Mouse (Mus musculus) midbrain, embryonic 10.5 days (tissue): ENCODE measurements around the gene Adgrv1. TPM values are rescaled to one million over a fixed set of nuclear protein-coding genes. Genes with fewer than 3 reads are reported as not detected.
"Not testable (repeated sequence)": the region's sequence is repeated elsewhere in the genome, so short reads cannot be mapped to it uniquely, and the experiment has no call there.

Source experiments
- DNase-seq: peaks from one replicate; pipeline ENCODE4 v3.0.0-alpha.2; 2017; ENCODE audit warnings: low spot score
- H3K27ac ChIP-seq: fragments of 300-500 bp; sonication (generic); replicated peaks from 2 replicates; pipeline ENCODE4 v1.5.1; 2016; ENCODE audit warnings: mild to moderate bottlenecking
- H3K27me3 ChIP-seq: fragments of 300-500 bp; sonication (generic); 2 replicates; pipeline ENCODE4 v1.6.1; 2016; ENCODE audit warnings: low read depth, mild to moderate bottlenecking; ENCODE audit not compliant: poor library complexity, severe bottlenecking
- H3K36me3 ChIP-seq: fragments of 300-500 bp; sonication (generic); 2 replicates; pipeline ENCODE4 v1.6.1; 2016; ENCODE audit warnings: mild to moderate bottlenecking, moderate library complexity
- H3K4me1 ChIP-seq: fragments of 300-500 bp; sonication (generic); 2 replicates; pipeline ENCODE4 v1.6.1; 2016
- H3K4me3 ChIP-seq: fragments of 300-500 bp; sonication (generic); 2 replicates; pipeline ENCODE4 v1.5.1; 2016; ENCODE audit warnings: mild to moderate bottlenecking, moderate library complexity
- H3K9me3 ChIP-seq: fragments of 300-500 bp; sonication (generic); replicated peaks from 2 replicates; pipeline ENCODE4 v1.6.1; 2016; ENCODE audit warnings: mild to moderate bottlenecking
- WGBS: fragments of 180-500 bp; shearing (Covaris S2); methylation state at CpG from one replicate; pipeline ENCODE4 v1.1.7; 2016; 5-methylcytosine and 5-hydroxymethylcytosine counted together
- polyA plus RNA-seq: library from polyadenylated mRNA; unstranded; fragments of >200 nt; fragmentation: Nextera tagmentation; extraction: Ambion mirVana; gene quantifications from 2 replicates; pipeline ENCODE4 v1.2.1, GENCODE M21; 2016

Adgrv1 gene
- polyA plus RNA-seq, 1 experiment from 2014 or later = 47.3 TPM

- Histone ChIP-seq H3K4me3 (no peak overlapping the region), H3K36me3 (no peaks in the 10 kb centered on the region), H3K4me1 (peaks cover 42% of the 10 kb centered on the region), H3K9me3 (no peaks in the 10 kb centered on the region), H3K27me3 (no peaks in the 10 kb centered on the region), H3K27ac (no peak overlapping the region; the same call in 1 of the 2 replicates)
- no peak for DNase-seq
- 90% methylated on average over 11 of the region's 11 CpGs for WGBS
These were observed 11.2 kb upstream of the Adgrv1 start for GRCm38 (mm10) chr13:81644047-81644565.

GRCm38 (mm10) chr13:81642491-81643149 lies 9.7 kb upstream of the Adgrv1 start:
- WGBS = 58% methylated on average over 7 of the region's 7 CpGs
- H3K4me1 ChIP-seq = peaks cover 56% of the 10 kb centered on the region
- H3K36me3 ChIP-seq = no peaks in the 10 kb centered on the region
- no peaks in the 10 kb centered on the region for H3K9me3 ChIP-seq
- H3K27me3 ChIP-seq = no peaks in the 10 kb centered on the region
- H3K27ac ChIP-seq = peak overlapping the region; percentile 78
- DNase-seq = no peak
- no peak overlapping the region for H3K4me3 ChIP-seq

- H3K4me3 ChIP-seq = peak overlapping the region; percentile 36
- H3K27me3 ChIP-seq = no peaks in the 10 kb centered on the region
- H3K27ac ChIP-seq = peak overlapping the region; percentile 78
- DNase-seq = peak; percentile 51
- no peaks in the 10 kb centered on the region for H3K36me3 ChIP-seq
- H3K9me3 ChIP-seq = no peaks in the 10 kb centered on the region
- 11% methylated on average over 8 of the region's 8 CpGs for WGBS
- peaks cover 58% of the 10 kb centered on the region for H3K4me1 ChIP-seq
These were observed 8.5 kb upstream of the Adgrv1 start for GRCm38 (mm10) chr13:81641289-81642045.

- Histone ChIP-seq H3K36me3 (no peaks in the 10 kb centered on the region), H3K4me3 (no peak overlapping the region), H3K27ac (peak overlapping the region; percentile 78), H3K27me3 (no peaks in the 10 kb centered on the region), H3K9me3 (no peaks in the 10 kb centered on the region), H3K4me1 (peaks cover 58% of the 10 kb centered on the region)
- 54% methylated on average over 6 of the region's 6 CpGs for WGBS
- no peak for DNase-seq
These were observed 7.9 kb upstream of the Adgrv1 start for GRCm38 (mm10) chr13:81640881-81641280.

GRCm38 (mm10) chr13:81639624-81640023 lies 6.7 kb upstream of the Adgrv1 start:
- no peaks in the 10 kb centered on the region for H3K27me3 ChIP-seq
- H3K9me3 ChIP-seq = no peaks in the 10 kb centered on the region
- no peaks in the 10 kb centered on the region for H3K36me3 ChIP-seq
- 10% methylated on average over 4 of the region's 4 CpGs for WGBS
- DNase-seq = peak; percentile 75
- H3K4me1 ChIP-seq = peaks cover 68% of the 10 kb centered on the region
- H3K27ac ChIP-seq = peak overlapping the region; percentile 19
- peak overlapping the region; percentile 15; the same call in 1 of the 2 replicates for H3K4me3 ChIP-seq

- WGBS = 15% methylated on average over 5 of the region's 5 CpGs
- Histone ChIP-seq H3K27me3 (no peaks in the 10 kb centered on the region), H3K4me3 (peak overlapping the region; percentile 92), H3K4me1 (peaks cover 95% of the 10 kb centered on the region), H3K27ac (peak overlapping the region; percentile 96), H3K9me3 (no peaks in the 10 kb centered on the region), H3K36me3 (0 out of 2 replicates have a peak, but pooled peaks cover 3% of the 10 kb centered on the region)
- DNase-seq = no peak
These were observed 2.4 kb downstream of the Adgrv1 start for GRCm38 (mm10) chr13:81630566-81630965.

- Histone ChIP-seq H3K36me3 (peaks cover 9% of the 10 kb centered on the region), H3K4me1 (peaks cover 85% of the 10 kb centered on the region), H3K9me3 (no peaks in the 10 kb centered on the region), H3K4me3 (peak overlapping the region; percentile 92), H3K27me3 (no peaks in the 10 kb centered on the region), H3K27ac (peak overlapping the region; percentile 96)
- DNase-seq = peak; percentile 72
- 15% methylated on average over 3 of the region's 3 CpGs for WGBS
These were observed 3.6 kb downstream of the Adgrv1 start for GRCm38 (mm10) chr13:81629395-81629794.

GRCm38 (mm10) chr13:81628631-81629190 lies 4.2 kb downstream of the Adgrv1 start:
- H3K9me3 ChIP-seq = no peaks in the 10 kb centered on the region
- WGBS = 22% methylated on average over 2 of the region's 2 CpGs
- H3K4me1 ChIP-seq = peaks cover 83% of the 10 kb centered on the region
- peaks cover 16% of the 10 kb centered on the region for H3K36me3 ChIP-seq
- peak overlapping the region; percentile 92 for H3K4me3 ChIP-seq
- H3K27ac ChIP-seq = peak overlapping the region; percentile 96
- no peaks in the 10 kb centered on the region for H3K27me3 ChIP-seq
- DNase-seq = no peak

GRCm38 (mm10) chr13:81627861-81628260 lies 5.1 kb downstream of the Adgrv1 start:
- not testable (repeated sequence) for DNase-seq

GRCm38 (mm10) chr13:81610349-81610748 lies 22.6 kb downstream of the Adgrv1 start:
- no peak for DNase-seq
- no peaks in the 10 kb centered on the region for H3K4me1 ChIP-seq
- peaks cover 48% of the 10 kb centered on the region for H3K9me3 ChIP-seq
- no peaks in the 10 kb centered on the region for H3K27me3 ChIP-seq
- no peak overlapping the region for H3K4me3 ChIP-seq
- no peak overlapping the region for H3K27ac ChIP-seq
- H3K36me3 ChIP-seq = peaks cover 85% of the 10 kb centered on the region
- WGBS = 92% methylated on average over 4 of the region's 4 CpGs

More at GRCm38 (mm10) chr13:81627861-81628260, 5.1 kb downstream of the Adgrv1 start:
- Histone ChIP-seq H3K4me1 (peaks cover 74% of the 10 kb centered on the region), H3K27ac (peak overlapping the region; percentile 96), H3K36me3 (peaks cover 18% of the 10 kb centered on the region), H3K4me3 (peak overlapping the region; percentile 92; the same call in 1 of the 2 replicates)
- 62% methylated on average over 1 of the region's 1 CpGs for WGBS
- H3K27me3 ChIP-seq, H3K9me3 ChIP-seq: not testable (repeated sequence)

- peaks cover 87% of the 10 kb centered on the region for H3K36me3 ChIP-seq
- no peak for DNase-seq
- 92% methylated on average over 2 of the region's 2 CpGs for WGBS
- H3K4me3 ChIP-seq = no peak overlapping the region
- no peak overlapping the region for H3K27ac ChIP-seq
- peaks cover 38% of the 10 kb centered on the region for H3K9me3 ChIP-seq
- no peaks in the 10 kb centered on the region for H3K27me3 ChIP-seq
- H3K4me1 ChIP-seq = peaks cover 4% of the 10 kb centered on the region; the same call in 1 of the 2 replicates
These were observed 26.0 kb downstream of the Adgrv1 start for GRCm38 (mm10) chr13:81606991-81607390.

- 64% methylated on average over 9 of the region's 9 CpGs for WGBS
- Histone ChIP-seq H3K36me3 (peaks cover 49% of the 10 kb centered on the region), H3K27me3 (no peaks in the 10 kb centered on the region), H3K27ac (peak overlapping the region; percentile 64), H3K9me3 (no peaks in the 10 kb centered on the region), H3K4me1 (peaks cover 30% of the 10 kb centered on the region), H3K4me3 (0 out of 2 replicates have a peak overlapping the region, but pooled peaks have one; percentile 9)
- no peak for DNase-seq
These were observed 35.9 kb downstream of the Adgrv1 start for GRCm38 (mm10) chr13:81596910-81597607.
